Mouse (Mus musculus) lung, postnatal 0 days (tissue): ENCODE data around the gene Dguok.

ENCODE experiments used
- CTCF ChIP-seq: IDR thresholded peaks from 2 replicates; pipeline ENCODE4 v1.5.1; 2016; ENCODE audit warnings: antibody characterized with exemption, mild to moderate bottlenecking
- EP300 ChIP-seq: IDR thresholded peaks from 2 replicates; pipeline ENCODE4 v1.6.1; 2016; ENCODE audit warnings: antibody characterized with exemption, mild to moderate bottlenecking, control low read depth

- TF ChIP-seq CTCF (no peak), EP300 (no peak)
These were observed 61.0 kb downstream of the Dguok start for GRCm38 (mm10) chr6:83445796-83446195.
